Comparison of ENCODE assay signal across 13 mouse cellular contexts in the genomic region with DNA sequence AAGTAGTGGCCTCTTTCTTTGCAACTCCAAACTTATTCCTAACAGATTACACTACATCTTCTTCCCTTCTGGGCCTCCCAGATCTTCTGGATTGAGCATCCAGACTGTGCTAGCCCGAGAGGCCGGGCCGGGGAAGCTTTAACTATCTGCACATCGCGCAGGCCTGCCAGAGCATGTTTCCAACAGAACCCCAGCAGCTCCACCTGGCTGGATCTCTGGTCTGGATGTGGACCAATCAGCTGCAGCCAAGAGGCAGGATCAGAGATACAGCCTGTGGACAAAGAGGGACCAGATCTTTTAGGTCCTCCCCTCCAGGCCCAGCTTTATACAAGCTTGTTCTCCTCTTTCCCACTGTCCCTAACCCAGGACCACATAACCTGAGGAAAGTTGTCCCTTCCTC. TPM values are rescaled to one million over a fixed set of nuclear protein-coding genes. Genes with fewer than 3 reads are reported as not detected.
DNase-seq lines count a peak whose midpoint lies in the region; ATAC-seq and TF ChIP-seq lines count a peak whose summit lies in the region.
"Had no signal": no experiment of that assay in that cellular context is flagged by ENCODE, and none has a peak within 500 bp of the region (broad histone marks: within the 10 kb centered on the region; RNA-seq: fewer than 3 reads in every experiment).

No protein-coding gene starts in this region.

- peak overlapping the region; percentile 88 for H3K27ac ChIP-seq in forebrain, embryonic 13.5 days
- no peak overlapping the region for H3K27ac ChIP-seq in forebrain, embryonic 10.5 days
- H3K27ac ChIP-seq in hindbrain, postnatal 0 days = peak overlapping the region; percentile 52; the same call in 1 of the 2 replicates
- no peak overlapping the region for H3K27ac ChIP-seq in hindbrain, embryonic 14.5 days
- no peak overlapping the region for H3K27ac ChIP-seq in heart, embryonic 10.5 days
- H3K27ac ChIP-seq: neural tube, embryonic 12.5 days; stomach, embryonic 15.5 days had no signal

- no peak for TF ChIP-seq CTCF in hindbrain, postnatal 0 days (IDR thresholded peaks at IDR 0.05; ENCODE audit: low read depth)

- peaks cover 4% of the 10 kb centered on the region; the same call in 1 of the 2 replicates for H3K27me3 ChIP-seq in forebrain, embryonic 13.5 days
- 0 out of 2 replicates have a peak, but pooled peaks cover 9% of the 10 kb centered on the region for H3K27me3 ChIP-seq in forebrain, embryonic 10.5 days (ENCODE audit: poor library complexity, severe bottlenecking)
- no peaks in the 10 kb centered on the region for H3K27me3 ChIP-seq in hindbrain, postnatal 0 days (ENCODE audit: insufficient read depth, low read length)
- no peaks in the 10 kb centered on the region for H3K27me3 ChIP-seq in hindbrain, embryonic 14.5 days (ENCODE audit: control insufficient read depth, insufficient read depth, low read length)
- H3K27me3 ChIP-seq in heart, embryonic 10.5 days (ENCODE audit: insufficient read depth, poor library complexity, severe bottlenecking) = 0 out of 2 replicates have a peak, but pooled peaks cover 11% of the 10 kb centered on the region
- H3K27me3 ChIP-seq: neural tube, embryonic 12.5 days; stomach, embryonic 15.5 days had no signal

- no peak overlapping the region for H3K9ac ChIP-seq in forebrain, embryonic 13.5 days
- no peak overlapping the region for H3K9ac ChIP-seq in hindbrain, postnatal 0 days (replicated peaks; ENCODE audit: low read length)
- no peak overlapping the region for H3K9ac ChIP-seq in hindbrain, embryonic 14.5 days
- H3K9ac ChIP-seq: heart, embryonic 12.5 days; neural tube, embryonic 12.5 days; stomach, embryonic 15.5 days had no signal

- H3K4me2 ChIP-seq in forebrain, embryonic 13.5 days = no peak overlapping the region
- no peak overlapping the region for H3K4me2 ChIP-seq in hindbrain, postnatal 0 days (ENCODE audit: low read depth, low read length)
- H3K4me2 ChIP-seq in hindbrain, embryonic 14.5 days (replicated peaks) = no peak overlapping the region
- H3K4me2 ChIP-seq: heart, embryonic 12.5 days; neural tube, embryonic 12.5 days; stomach, embryonic 15.5 days had no signal

- no peak for DNase-seq in forebrain, embryonic 10.5 days (ENCODE audit: extremely low spot score, low spot score)
- no peak for DNase-seq in hindbrain, postnatal 0 days (ENCODE audit: low spot score)
- DNase-seq in hindbrain, embryonic 14.5 days (ENCODE audit: low spot score) = no peak
- peak; percentile 67 to 79 for DNase-seq in cerebellum, adult 18-20 months
- peak; percentile 70 to 72 for DNase-seq in cerebellum, postnatal 25 days
- DNase-seq in heart, embryonic 10.5 days (ENCODE audit: low spot score) = no peak
- DNase-seq: thymus, adult 2 months had no signal

- H3K4me3 ChIP-seq in forebrain, embryonic 13.5 days = no peak overlapping the region
- H3K4me3 ChIP-seq in forebrain, embryonic 10.5 days = no peak overlapping the region
- H3K4me3 ChIP-seq in hindbrain, postnatal 0 days (ENCODE audit: low read length) = no peak overlapping the region
- no peak overlapping the region for H3K4me3 ChIP-seq in hindbrain, embryonic 14.5 days (replicated peaks; ENCODE audit: low read length)
- H3K4me3 ChIP-seq in heart, embryonic 10.5 days = no peak overlapping the region
- H3K4me3 ChIP-seq: heart, embryonic 12.5 days; neural tube, embryonic 12.5 days; stomach, embryonic 15.5 days had no signal

- H3K9me3 ChIP-seq in forebrain, embryonic 13.5 days (replicated peaks) = no peaks in the 10 kb centered on the region
- H3K9me3 ChIP-seq in forebrain, embryonic 10.5 days = no peaks in the 10 kb centered on the region
- no peaks in the 10 kb centered on the region for H3K9me3 ChIP-seq in hindbrain, postnatal 0 days (ENCODE audit: low read length)
- no peaks in the 10 kb centered on the region for H3K9me3 ChIP-seq in hindbrain, embryonic 14.5 days (ENCODE audit: control insufficient read depth, low read length)
- no peaks in the 10 kb centered on the region for H3K9me3 ChIP-seq in heart, embryonic 10.5 days
- H3K9me3 ChIP-seq: heart, embryonic 12.5 days; neural tube, embryonic 12.5 days; stomach, embryonic 15.5 days had no signal

- no peaks in the 10 kb centered on the region for H3K36me3 ChIP-seq in forebrain, embryonic 13.5 days (ENCODE audit: poor library complexity, severe bottlenecking)
- H3K36me3 ChIP-seq in forebrain, embryonic 10.5 days (replicated peaks) = no peaks in the 10 kb centered on the region
- H3K36me3 ChIP-seq in hindbrain, postnatal 0 days (ENCODE audit: insufficient read depth, low read length) = no peaks in the 10 kb centered on the region
- no peaks in the 10 kb centered on the region for H3K36me3 ChIP-seq in hindbrain, embryonic 14.5 days (replicated peaks; ENCODE audit: control insufficient read depth, insufficient read depth)
- H3K36me3 ChIP-seq in heart, embryonic 10.5 days = no peaks in the 10 kb centered on the region
- H3K36me3 ChIP-seq: heart, embryonic 12.5 days; neural tube, embryonic 12.5 days; stomach, embryonic 15.5 days had no signal

- 86% methylated on average over 5 of the region's 5 CpGs for WGBS in forebrain, embryonic 13.5 days
- WGBS in forebrain, embryonic 10.5 days = 94% methylated on average over 5 of the region's 5 CpGs
- WGBS in hindbrain, postnatal 0 days = 69% methylated on average over 5 of the region's 5 CpGs
- 88% methylated on average over 5 of the region's 5 CpGs for WGBS in hindbrain, embryonic 14.5 days
- WGBS in heart, embryonic 10.5 days = 90% methylated on average over 5 of the region's 5 CpGs

- no peak for ATAC-seq in forebrain, embryonic 13.5 days
- no peak for ATAC-seq in hindbrain, postnatal 0 days
- no peak for ATAC-seq in hindbrain, embryonic 14.5 days (ENCODE audit: low FRiP score)
- ATAC-seq in megakaryocyte progenitor cell, adult 5-6 weeks (replicated peaks; ENCODE audit: poor library complexity) = no peak
- ATAC-seq: intestine, embryonic 16.5 days had no signal

- peaks cover 41% of the 10 kb centered on the region for H3K4me1 ChIP-seq in forebrain, embryonic 13.5 days
- peaks cover 37% of the 10 kb centered on the region for H3K4me1 ChIP-seq in forebrain, embryonic 10.5 days
- 0 out of 2 replicates have a peak, but pooled peaks cover 12% of the 10 kb centered on the region for H3K4me1 ChIP-seq in hindbrain, postnatal 0 days (ENCODE audit: insufficient read depth, low read length)
- H3K4me1 ChIP-seq in hindbrain, embryonic 14.5 days (replicated peaks; ENCODE audit: control insufficient read depth, insufficient read depth, low read length) = peaks cover 9% of the 10 kb centered on the region; the same call in 1 of the 2 replicates
- peaks cover 31% of the 10 kb centered on the region for H3K4me1 ChIP-seq in heart, embryonic 10.5 days

RNA-seq across cellular contexts. Expression of gene Lemd2, which starts 35.7 kb away (rescaled TPM):
- 14.6 and 16.4 TPM in 2 replicates for polyA plus RNA-seq in forebrain, embryonic 13.5 days (2015; fragmentation: Nextera tagmentation; extraction: Ambion mirVana)
- polyA plus RNA-seq in forebrain, embryonic 10.5 days (2016; fragmentation: Nextera tagmentation; extraction: Ambion mirVana) = 14.8 TPM in 2 replicates
- total RNA-seq in hindbrain, postnatal 0 days (2014; rRNA removed) = 100 and 112 TPM in 2 replicates
- 17.5 and 18.4 TPM in 2 replicates for polyA plus RNA-seq in hindbrain, postnatal 0 days (2015; fragmentation: Nextera tagmentation; extraction: Ambion mirVana)
- 24.3 and 24.9 TPM in 2 replicates for polyA plus RNA-seq in hindbrain, embryonic 14.5 days (2014; fragmentation: Nextera tagmentation; extraction: Ambion mirVana)
- 11.1 and 14.4 TPM in 2 replicates for polyA plus RNA-seq in heart, embryonic 10.5 days (2016; fragmentation: Nextera tagmentation; extraction: Ambion mirVana)
- total RNA-seq in megakaryocyte progenitor cell, adult 5-6 weeks (2015) = 12.1 and 13.0 TPM in 2 replicates
- 21.4 and 21.8 TPM in 2 replicates for total RNA-seq in megakaryocyte progenitor cell, adult 5-6 weeks (2017)

Comparison
In these comparisons a context has a peak if more than half of its experiments do, and no peak if none do; other contexts are left out.
1. H3K27ac ChIP-seq: peak in forebrain, embryonic 13.5 days (single experiment) and hindbrain, postnatal 0 days (single experiment); none in forebrain, embryonic 10.5 days (single experiment), hindbrain, embryonic 14.5 days (single experiment) and heart, embryonic 10.5 days (single experiment).
2. DNase-seq: peak in cerebellum, adult 18-20 months (2 of 2) and cerebellum, postnatal 25 days (2 of 2); none in forebrain, embryonic 10.5 days (single experiment), hindbrain, postnatal 0 days (single experiment), hindbrain, embryonic 14.5 days (single experiment) and heart, embryonic 10.5 days (single experiment).